Mouse (Mus musculus) CH12.LX (cell line): Measurements from ENCODE around the gene Cd55b. TPM values are rescaled to one million over a fixed set of nuclear protein-coding genes. Genes with fewer than 3 reads are reported as not detected.

Experiments
- DNase-seq: peaks from one replicate; pipeline ENCODE4 v3.0.0-alpha.2; 2013; ENCODE audit errors: extremely low read depth
- H3K27ac ChIP-seq: 2 replicates; pipeline ENCODE4 v1.5.1; 2012; ENCODE audit warnings: low read depth, mild to moderate bottlenecking, control low read depth, moderate library complexity; ENCODE audit not compliant: insufficient read depth
- H3K27me3 ChIP-seq: replicated peaks from 2 replicates; pipeline ENCODE3; 2012; ENCODE audit warnings: inconsistent platforms
- H3K36me3 ChIP-seq, 2 experiments: replicated peaks in 1 of 2; 2 replicates each; pipeline versions ENCODE3 to v1.6.1; 2012; ENCODE audit warnings: inconsistent platforms in 1 of 2, low read length in 1 of 2, mild to moderate bottlenecking in 1 of 2, mixed read lengths in 1 of 2, moderate library complexity in 1 of 2; ENCODE audit not compliant: control insufficient read depth in 1 of 2, insufficient read depth in 1 of 2
- H3K4me1 ChIP-seq, 2 experiments: 2 replicates each; pipeline ENCODE4 v1.6.1; 2012; ENCODE audit warnings: inconsistent platforms in 1 of 2, moderate library complexity in 1 of 2; ENCODE audit not compliant: insufficient read depth in 2 of 2, control insufficient read depth in 1 of 2
- H3K4me2 ChIP-seq: 2 replicates; pipeline ENCODE4 v1.6.1; 2012; ENCODE audit warnings: low read depth, mild to moderate bottlenecking, control low read depth; ENCODE audit not compliant: poor library complexity, insufficient read depth, severe bottlenecking
- H3K4me3 ChIP-seq, 3 experiments: fragments of 150-350 bp in 1 of 3; sonication (generic) in 1 of 3; replicated peaks in 1 of 3; 2 replicates each; pipeline versions ENCODE3 to v1.5.1; 2011 to 2012; ENCODE audit warnings: low read depth in 2 of 3, low read length in 2 of 3, mild to moderate bottlenecking in 2 of 3, moderate library complexity in 2 of 3, control low read depth in 1 of 3, improper control_type of control experiment in 1 of 3, inconsistent platforms in 1 of 3, mixed read lengths in 1 of 3; ENCODE audit not compliant: poor library complexity in 1 of 3
- H3K79me2 ChIP-seq: replicated peaks from 2 replicates; pipeline ENCODE4 v1.6.1; 2012; ENCODE audit warnings: mild to moderate bottlenecking, moderate library complexity; ENCODE audit not compliant: control insufficient read depth, poor library complexity, insufficient read depth, severe bottlenecking; ENCODE audit errors: extremely low read depth
- H3K9ac ChIP-seq: 2 replicates; pipeline ENCODE4 v1.6.1; 2012; ENCODE audit warnings: low read depth, mild to moderate bottlenecking, control low read depth, moderate library complexity; ENCODE audit not compliant: insufficient read depth
- H3K9me3 ChIP-seq: replicated peaks from 2 replicates; pipeline ENCODE3; 2012; ENCODE audit warnings: low read length, inconsistent platforms, mixed read lengths
- ELF1 ChIP-seq: IDR thresholded peaks from 2 replicates; pipeline ENCODE4 v1.6.1; 2014; ENCODE audit warnings: low read depth, mild to moderate bottlenecking, inconsistent platforms, low read length, improper control_type of control experiment
- ETS1 ChIP-seq: conservative IDR thresholded peaks from 2 replicates; pipeline ENCODE4 v1.6.1; 2012; ENCODE audit warnings: low read depth, mild to moderate bottlenecking, inconsistent platforms, low read length, improper control_type of control experiment, moderate library complexity
- GABPA ChIP-seq: IDR thresholded peaks from 2 replicates; pipeline ENCODE4 v1.6.1; 2012; ENCODE audit warnings: low read depth, low read length, improper control_type of control experiment, inconsistent platforms; ENCODE audit not compliant: insufficient replicate concordance
- HCFC1 ChIP-seq: IDR thresholded peaks from 2 replicates; pipeline ENCODE4 v1.6.1; 2012; ENCODE audit warnings: low read depth, mild to moderate bottlenecking, inconsistent platforms, low read length, improper control_type of control experiment
- IRF4 ChIP-seq: IDR thresholded peaks from 2 replicates; pipeline ENCODE4 v1.6.1; 2014; ENCODE audit warnings: low read depth, mild to moderate bottlenecking, inconsistent platforms, low read length, improper control_type of control experiment
- MAFK ChIP-seq: IDR thresholded peaks from 2 replicates; pipeline ENCODE4 v1.6.1; 2011; ENCODE audit warnings: low read length, improper control_type of control experiment; ENCODE audit not compliant: insufficient replicate concordance
- MAZ ChIP-seq: IDR thresholded peaks from 2 replicates; pipeline ENCODE4 v1.6.1; 2012; ENCODE audit warnings: low read depth, mild to moderate bottlenecking, inconsistent platforms, low read length, improper control_type of control experiment, moderate library complexity
- MEF2A ChIP-seq: IDR thresholded peaks from 2 replicates; pipeline ENCODE4 v1.6.1; 2014; ENCODE audit warnings: low read depth, mild to moderate bottlenecking, inconsistent platforms, low read length, improper control_type of control experiment, borderline replicate concordance
- NELFE ChIP-seq: IDR thresholded peaks from 2 replicates; pipeline ENCODE4 v1.6.1; 2011; ENCODE audit warnings: low read depth, low read length, improper control_type of control experiment
- NRF1 ChIP-seq: IDR thresholded peaks from 2 replicates; pipeline ENCODE4 v1.6.1; 2014; ENCODE audit warnings: low read depth, mild to moderate bottlenecking, inconsistent platforms, low read length, improper control_type of control experiment, moderate library complexity
- POLR2A ChIP-seq: IDR thresholded peaks from 2 replicates; pipeline ENCODE4 v1.6.1; 2011; ENCODE audit warnings: low read depth, mild to moderate bottlenecking, improper control_type of control experiment, low read length
- POLR2AphosphoS2 ChIP-seq: IDR thresholded peaks from 2 replicates; pipeline ENCODE4 v1.6.1; 2011; ENCODE audit warnings: low read depth, low read length, improper control_type of control experiment
- SIN3A ChIP-seq: IDR thresholded peaks from 2 replicates; pipeline ENCODE4 v1.6.1; 2012; ENCODE audit warnings: low read length, improper control_type of control experiment, inconsistent platforms
- SMC3 ChIP-seq: IDR thresholded peaks from 2 replicates; pipeline ENCODE4 v1.6.1; 2011; ENCODE audit warnings: low read depth, low read length, improper control_type of control experiment
- TCF12 ChIP-seq: IDR thresholded peaks from 2 replicates; pipeline ENCODE4 v1.6.1; 2014; ENCODE audit warnings: low read depth, mild to moderate bottlenecking, inconsistent platforms, low read length, improper control_type of control experiment
- ZC3H11A ChIP-seq: IDR thresholded peaks from 2 replicates; pipeline ENCODE4 v1.6.1; 2012; ENCODE audit warnings: low read depth, mild to moderate bottlenecking, inconsistent platforms, low read length, improper control_type of control experiment
- dilution Hi-C: fragments of 300-500 bp; cut with MboI; formaldehyde crosslinking; loops from 2 replicates; pipeline ENCODE4 v1.14.3; 2020; ENCODE audit warnings: low sequenced_read_pairs; ENCODE audit not compliant: extremely low pct_unique_long_range_greater_than_20kb, extremely low pct_ligation_motif_present
- in situ Hi-C: fragments of 300-500 bp; cut with MboI; formaldehyde crosslinking; loops from 3 replicates; pipeline ENCODE4 v1.14.3; 2019; ENCODE audit warnings: low sequenced_read_pairs, low pct_ligation_motif_present, low pct_unique_long_range_greater_than_20kb, mixed read lengths
- polyA plus RNA-seq: library from polyadenylated mRNA; unstranded; fragments of >175 nt; gene quantifications from 2 replicates; pipeline ENCODE4 v1.2.1, GENCODE M21; 2012; ENCODE audit warnings: low read depth; ENCODE audit not compliant: insufficient read length
- total RNA-seq, 2 experiments: library from RNA; depleted of rRNA; stranded (reverse); fragments of 300-350 nt in 1 of 2; fragments of >200 nt in 1 of 2; gene quantifications; 2 replicates each; pipeline ENCODE4 v1.2.3; 2012 to 2014

Gene Cd55b
- total and polyA plus RNA-seq, 3 experiments: not detected

GRCm38 (mm10) chr1:130374173-130374785, 48.5 kb downstream of the Cd55b start:
- dilution Hi-C loops: no loop called here
- H3K9me3 ChIP-seq: no peaks in the 10 kb centered on the region
- in situ Hi-C loops: loop anchor here (25.0 kb wide), 1 partner anchor 212 kb away; no protein-coding TSS in a partner anchor
- no peak for DNase-seq
- no peak for TF ChIP-seq GABPA
- no peak for TF ChIP-seq MAZ
- no peak for TF ChIP-seq NELFE
- no peaks in the 10 kb centered on the region for H3K27me3 ChIP-seq
- no peaks in the 10 kb centered on the region for H3K36me3 ChIP-seq
- no peaks in the 10 kb centered on the region for H3K79me2 ChIP-seq
- no peaks in the 10 kb centered on the region for H3K4me1 ChIP-seq
- H3K4me2 ChIP-seq: no peak overlapping the region
- H3K4me3 ChIP-seq: no peak overlapping the region
- no peak overlapping the region for H3K27ac ChIP-seq
- no peak overlapping the region for H3K9ac ChIP-seq

- dilution Hi-C loops: no loop called here
- Histone ChIP-seq H3K27ac (no peak overlapping the region), H3K4me2 (no peak overlapping the region), H3K9me3 (no peaks in the 10 kb centered on the region), H3K27me3 (no peaks in the 10 kb centered on the region), H3K4me3 (no peak overlapping the region), H3K79me2 (no peaks in the 10 kb centered on the region), H3K4me1 (no peaks in the 10 kb centered on the region), H3K36me3 (no peaks in the 10 kb centered on the region), H3K9ac (no peak overlapping the region)
- in situ Hi-C loops: loop anchor here (25.0 kb wide), 1 partner anchor 211 kb away; no protein-coding TSS in a partner anchor
- DNase-seq: no peak
- TF ChIP-seq GABPA: no peak
- TF ChIP-seq ETS1: no peak
- TF ChIP-seq MEF2A: no peak
- no peak for TF ChIP-seq SMC3
- no peak for TF ChIP-seq TCF12
- no peak for TF ChIP-seq POLR2AphosphoS2
- no peak for TF ChIP-seq IRF4
- no peak for TF ChIP-seq MAFK
- no peak for TF ChIP-seq NRF1
- TF ChIP-seq POLR2A: no peak
- no peak for TF ChIP-seq ELF1
- no peak for TF ChIP-seq HCFC1
- no peak for TF ChIP-seq SIN3A
- no peak for TF ChIP-seq ZC3H11A
- no peak for TF ChIP-seq MAZ
Observed at GRCm38 (mm10) chr1:130373398-130374083, 49.3 kb downstream of the Cd55b start.
